Mouse (Mus musculus) lung, adult 2 months (tissue): ENCODE data around the gene Rfk.

Experiments used
- CTCF ChIP-seq: fragments of 200-500 bp; IDR thresholded peaks from 2 replicates; pipeline ENCODE4 v1.5.1; 2011; ENCODE audit warnings: mild to moderate bottlenecking, low read length, control low read depth; ENCODE audit not compliant: insufficient read depth
- POLR2A ChIP-seq: fragments of 200-500 bp; IDR thresholded peaks from 2 replicates; pipeline ENCODE4 v1.6.1; 2011; ENCODE audit warnings: low read depth, mild to moderate bottlenecking, control low read depth, low read length, borderline replicate concordance; ENCODE audit errors: extremely low read depth

GRCm38 (mm10) chr19:17397922-17398321 lies 4.1 kb downstream of the Rfk start:
- no peak for TF ChIP-seq POLR2A
- no peak for TF ChIP-seq CTCF
